Mouse (Mus musculus) urinary bladder, postnatal 4 days (tissue): ENCODE results near the gene Pcsk2.

ENCODE experiments used
- DNase-seq, 2 experiments: peaks; one replicate each; pipeline ENCODE4 v3.0.0; 2021 to 2022; ENCODE audit warnings: low spot score in 2 of 2

Pcsk2 gene

GRCm38 (mm10) chr2:143644374-143644773 lies 98.4 kb downstream of the Pcsk2 start:
- no peak for DNase-seq

DNA sequence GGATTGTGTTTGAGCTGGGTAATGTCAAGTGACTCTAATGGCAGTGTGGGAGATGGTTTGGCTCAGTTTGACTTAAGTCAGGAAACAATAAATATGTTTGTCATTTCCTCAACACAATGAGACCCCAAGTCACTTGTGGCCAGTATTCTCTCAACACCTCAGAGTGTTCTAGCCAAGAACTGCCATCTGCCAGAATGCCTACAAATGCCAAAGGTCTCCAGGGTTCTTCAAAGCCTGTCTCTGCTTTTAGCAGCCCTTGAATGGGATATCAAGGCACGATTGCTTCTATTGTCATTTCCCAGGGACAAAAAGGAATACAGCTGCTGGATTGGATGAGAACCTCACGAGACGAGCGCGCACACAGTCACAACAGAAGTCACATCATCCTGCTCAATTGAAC lies 100.0 kb downstream of the Pcsk2 start:
- no peak for DNase-seq

GRCm38 (mm10) chr2:143654621-143655020 lies 108.7 kb downstream of the Pcsk2 start:
- no peak for DNase-seq

- no peak for DNase-seq
Measured at GRCm38 (mm10) chr2:143656968-143657367, 111.0 kb downstream of the Pcsk2 start.

GRCm38 (mm10) chr2:143666785-143667184 lies 120.8 kb downstream of the Pcsk2 start:
- no peak for DNase-seq

DNA sequence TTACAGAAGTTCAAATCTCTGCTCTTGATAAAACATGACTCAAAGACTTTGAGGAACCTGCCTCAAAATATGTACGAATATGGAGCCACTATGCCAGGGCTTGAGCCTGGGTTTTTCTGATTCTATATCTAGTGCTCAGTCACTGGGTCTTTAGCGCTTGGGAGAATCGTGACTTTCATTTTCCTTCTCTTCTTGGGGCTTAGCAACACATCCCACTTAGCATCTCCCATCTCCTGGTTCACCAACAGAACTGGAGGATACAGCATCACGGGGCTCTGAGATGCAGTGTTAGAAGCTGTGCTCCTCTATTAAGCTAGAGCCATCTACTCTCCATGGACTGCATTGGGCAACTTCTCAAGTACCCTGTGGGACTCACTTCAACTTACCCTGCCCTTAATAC lies 131.9 kb downstream of the Pcsk2 start:
- no peak for DNase-seq

DNA sequence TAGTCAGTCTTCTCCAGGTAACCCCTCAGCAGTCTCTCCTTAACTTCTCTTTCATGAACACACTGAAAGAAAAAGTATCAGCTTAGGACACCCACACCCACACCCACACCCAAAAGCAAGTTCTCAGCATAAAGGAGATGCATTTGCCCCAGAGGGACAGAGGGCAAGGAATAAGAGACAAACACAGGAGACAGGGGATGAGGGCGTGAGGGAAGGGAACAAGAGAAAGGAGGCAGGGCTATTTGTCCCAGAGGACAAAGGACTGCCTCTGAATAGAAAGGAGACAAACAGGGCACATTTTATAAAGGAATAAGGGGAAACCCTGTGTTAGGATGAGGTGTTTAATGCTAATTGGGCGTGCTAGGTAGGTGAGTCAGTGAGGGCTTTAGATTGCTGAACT lies 133.6 kb downstream of the Pcsk2 start:
- no peak for DNase-seq

GRCm38 (mm10) chr2:143681873-143682555 lies 136.1 kb downstream of the Pcsk2 start:
- DNase-seq, result no peak

DNA sequence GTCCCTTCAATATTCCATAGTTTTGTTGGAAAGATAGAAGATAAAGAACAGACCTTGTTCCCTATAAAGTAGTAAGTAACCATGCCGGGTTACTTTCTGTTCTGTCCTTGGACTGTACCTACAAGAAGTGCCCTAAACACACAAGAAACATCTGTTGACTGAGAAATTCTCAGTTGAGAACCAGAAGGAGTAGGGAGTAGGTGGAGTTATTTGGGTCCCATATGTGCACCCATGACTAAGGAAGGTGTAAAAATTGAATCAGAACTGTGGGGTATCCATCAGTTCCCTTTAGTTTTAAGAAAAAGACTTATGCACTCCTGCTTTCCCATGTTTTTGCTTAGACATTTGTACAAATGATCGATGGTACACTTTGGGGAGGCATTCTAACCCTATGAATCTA lies 137.6 kb downstream of the Pcsk2 start:
- no peak for DNase-seq

GRCm38 (mm10) chr2:143691244-143691643 lies 145.3 kb downstream of the Pcsk2 start:
- DNase-seq, result no peak

DNA sequence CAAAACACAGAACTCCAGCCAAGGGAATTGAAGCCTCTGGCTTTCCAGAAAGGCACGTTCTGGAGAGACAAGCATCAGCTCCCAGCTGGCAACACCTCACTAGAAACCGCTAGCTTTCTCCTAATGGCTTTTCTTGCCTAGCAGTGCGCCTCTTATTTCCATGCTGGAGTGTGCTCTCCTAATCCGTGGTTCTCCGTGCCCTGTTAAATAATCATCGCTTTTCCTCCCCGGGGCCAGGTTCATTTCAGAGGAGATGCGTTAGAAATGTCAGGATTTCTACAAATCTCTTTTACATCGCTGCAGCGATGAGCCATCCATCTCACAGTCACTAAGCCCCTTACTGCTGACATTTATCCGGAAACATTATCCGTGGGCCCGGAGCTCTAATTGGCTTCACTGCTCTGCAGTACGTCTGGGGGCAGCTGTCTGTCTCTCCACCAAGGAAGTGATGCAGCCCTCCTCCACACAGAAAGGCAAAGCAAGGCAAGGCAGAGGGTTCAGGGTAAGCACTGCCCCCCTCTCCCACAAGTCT lies 150.1 kb downstream of the Pcsk2 start:
- no peak for DNase-seq

- no peak for DNase-seq
Measured at GRCm38 (mm10) chr2:143696704-143697103, 150.7 kb downstream of the Pcsk2 start.

- DNase-seq, result no peak
Measured at GRCm38 (mm10) chr2:143701141-143701540, 155.2 kb downstream of the Pcsk2 start.

DNA sequence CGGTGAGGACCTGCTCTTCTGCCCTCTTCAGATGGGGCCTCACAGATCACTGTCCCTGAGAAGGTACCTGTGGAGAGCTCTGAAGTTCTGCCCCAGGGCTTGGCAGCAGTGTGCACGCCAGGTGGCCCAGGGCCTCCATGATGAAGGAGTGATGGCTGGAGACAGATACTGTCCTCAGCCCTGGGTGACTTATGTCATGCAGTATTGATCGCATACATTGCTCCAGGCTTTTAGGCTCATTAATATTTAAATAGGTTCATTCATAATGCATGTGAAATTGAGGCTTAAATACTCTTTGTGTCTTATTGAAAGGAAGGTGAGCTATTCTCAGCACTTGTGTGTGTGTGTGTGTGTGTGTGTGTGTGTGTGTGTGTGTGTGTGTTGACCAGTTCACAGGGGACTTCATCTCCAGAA lies 157.0 kb downstream of the Pcsk2 start:
- no peak for DNase-seq

DNA sequence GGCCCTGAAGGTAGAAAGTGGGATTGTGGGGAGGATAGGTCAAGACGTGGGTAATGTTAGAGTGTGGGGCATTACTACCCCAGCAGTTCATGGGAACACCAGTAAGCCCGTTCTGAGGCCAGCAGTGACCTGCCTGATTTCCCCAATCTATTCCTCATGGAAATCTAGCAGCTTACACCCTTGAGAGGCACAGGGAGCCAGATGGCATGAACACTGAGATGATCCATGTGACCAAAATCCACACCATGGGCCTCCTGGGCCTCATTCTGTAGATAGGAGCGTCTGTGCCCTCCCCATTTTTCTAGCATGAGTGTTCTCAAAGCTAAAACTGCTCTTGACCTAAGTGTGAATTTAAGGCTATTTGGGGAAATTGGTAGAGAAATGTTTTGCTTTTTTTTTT lies 162.2 kb downstream of the Pcsk2 start:
- DNase-seq, result no peak

DNA sequence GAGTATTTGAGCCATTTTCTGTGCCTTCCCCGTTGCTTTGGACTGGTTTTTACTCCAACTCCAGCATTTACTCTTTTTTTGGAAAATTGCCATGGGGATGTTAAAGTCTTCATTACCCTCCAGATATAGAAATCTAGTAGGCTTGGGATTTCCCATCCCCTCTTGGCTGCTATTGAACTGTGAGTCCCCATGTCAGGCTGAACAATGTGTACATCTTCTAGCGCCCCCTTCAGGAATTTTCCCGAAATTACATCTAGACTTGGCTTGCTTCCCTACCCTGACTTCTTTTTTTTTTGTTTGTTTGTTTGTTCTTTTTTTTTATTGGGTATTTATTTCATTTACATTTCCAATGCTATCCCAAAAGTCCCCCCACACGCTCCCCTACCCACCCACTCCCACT lies 163.3 kb downstream of the Pcsk2 start:
- no peak for DNase-seq

DNA sequence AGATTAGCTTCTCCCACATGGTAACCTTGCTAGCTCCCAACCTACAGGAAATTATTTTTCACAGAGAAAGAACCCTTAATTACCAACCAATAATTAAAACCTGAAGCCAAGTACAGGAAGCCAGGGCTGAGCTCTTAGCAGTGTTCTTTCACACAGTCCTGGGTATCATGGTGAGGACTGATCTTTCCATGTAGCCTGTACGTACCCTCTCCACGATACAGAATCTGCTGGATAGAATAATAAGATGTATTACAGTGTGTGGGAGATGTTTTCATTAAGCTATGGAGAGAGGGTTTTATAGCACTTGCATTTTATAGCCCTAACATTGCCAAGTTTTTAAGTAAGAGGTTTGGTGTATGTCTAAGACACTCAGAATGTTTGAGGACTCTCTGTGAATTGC lies 164.0 kb downstream of the Pcsk2 start:
- no peak for DNase-seq

GRCm38 (mm10) chr2:143711886-143712285 lies 165.9 kb downstream of the Pcsk2 start:
- no peak for DNase-seq

GRCm38 (mm10) chr2:143712901-143713300 lies 166.9 kb downstream of the Pcsk2 start:
- no peak for DNase-seq

- DNase-seq, result no peak
Measured at GRCm38 (mm10) chr2:143713902-143714301, 167.9 kb downstream of the Pcsk2 start.

- DNase-seq, result no peak
Measured at GRCm38 (mm10) chr2:143715110-143715509, 169.2 kb downstream of the Pcsk2 start.

GRCm38 (mm10) chr2:143723231-143723630 lies 177.3 kb downstream of the Pcsk2 start:
- no peak for DNase-seq

- no peak for DNase-seq
Measured at GRCm38 (mm10) chr2:143724101-143724500, 178.1 kb downstream of the Pcsk2 start.

GRCm38 (mm10) chr2:143724720-143725119 lies 178.8 kb downstream of the Pcsk2 start:
- no peak for DNase-seq
